Mouse (Mus musculus) megakaryocyte, embryonic 14.5 days (primary cell): ENCODE results near the gene Epor. TPM values are rescaled to one million over a fixed set of nuclear protein-coding genes. Genes with fewer than 3 reads are reported as not detected.

Experiments
- H3K27me3 ChIP-seq: replicated peaks from 2 replicates; pipeline ENCODE3; 2012; ENCODE audit warnings: inconsistent platforms
- H3K36me3 ChIP-seq: replicated peaks from 2 replicates; pipeline ENCODE3; 2012; ENCODE audit warnings: low read length, inconsistent platforms, mixed read lengths
- H3K4me1 ChIP-seq: 2 replicates; pipeline ENCODE4 v1.6.1; 2012; ENCODE audit warnings: inconsistent platforms
- H3K4me3 ChIP-seq: replicated peaks from 2 replicates; pipeline ENCODE3; 2012; ENCODE audit warnings: moderate library complexity, mild to moderate bottlenecking, inconsistent platforms
- H3K9me3 ChIP-seq: 2 replicates; pipeline ENCODE4 v1.6.1; 2012; ENCODE audit warnings: inconsistent platforms
- FLI1 ChIP-seq: IDR thresholded peaks from 2 replicates; pipeline ENCODE4 v1.6.1; 2012; ENCODE audit warnings: low read length, inconsistent platforms, mixed read lengths
- GATA1 ChIP-seq: IDR thresholded peaks from 3 replicates; pipeline ENCODE4 v1.6.1; 2012; ENCODE audit warnings: mixed read lengths, low read length, inconsistent platforms, borderline replicate concordance
- polyA plus RNA-seq: library from polyadenylated mRNA; stranded (reverse); fragments of >175 nt; gene quantifications from 2 replicates; pipeline ENCODE4 v1.2.3, GENCODE M21; 2012; ENCODE audit warnings: low replicate concordance; ENCODE audit not compliant: insufficient read depth

The Epor gene
- polyA plus RNA-seq, 1 experiment: 171 TPM

GRCm38 (mm10) chr9:21943046-21943445, 20.3 kb downstream of the Epor start:
- TF ChIP-seq FLI1 (no peak), GATA1 (no peak)
- Histone ChIP-seq H3K36me3 (no peaks in the 10 kb centered on the region), H3K27me3 (peaks cover 64% of the 10 kb centered on the region), H3K4me3 (no peak overlapping the region), H3K9me3 (peaks cover 13% of the 10 kb centered on the region), H3K4me1 (peaks cover 18% of the 10 kb centered on the region)

DNA sequence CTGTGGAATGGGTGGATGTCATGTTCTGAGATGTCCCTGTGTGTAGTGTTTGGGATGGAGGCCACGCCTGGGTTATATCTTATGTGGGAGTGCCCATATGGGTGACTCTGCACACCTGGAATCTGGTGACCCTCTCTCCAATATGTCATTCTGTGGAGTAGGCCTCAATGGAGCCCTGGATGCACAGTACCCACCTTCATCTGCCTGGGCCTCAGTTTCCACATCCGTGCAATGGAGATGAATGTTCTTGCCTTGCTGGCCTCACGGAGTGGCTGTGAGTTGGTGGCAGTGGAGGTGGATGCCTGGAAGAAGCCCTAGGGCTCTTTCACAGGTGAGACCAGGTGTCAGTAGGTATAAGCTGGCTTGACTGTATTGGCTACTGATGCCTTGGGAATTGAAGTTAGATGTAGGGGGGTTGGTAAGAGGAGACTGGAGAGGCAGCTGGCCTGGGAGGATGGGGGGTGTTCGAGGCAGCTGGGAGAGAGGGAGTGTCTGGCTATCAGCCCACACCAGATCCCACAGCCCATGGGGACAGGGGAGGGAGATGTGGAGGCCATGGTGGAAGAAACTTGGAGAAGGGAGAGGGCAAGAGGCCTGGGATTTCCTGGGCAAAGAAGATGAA, 25.0 kb downstream of the Epor start:
- peaks cover 56% of the 10 kb centered on the region for H3K27me3 ChIP-seq
- peaks cover 3% of the 10 kb centered on the region for H3K9me3 ChIP-seq
- no peak overlapping the region for H3K4me3 ChIP-seq
- peaks cover 22% of the 10 kb centered on the region for H3K4me1 ChIP-seq
- TF ChIP-seq GATA1: no peak
- TF ChIP-seq FLI1: no peak
- H3K36me3 ChIP-seq: no peaks in the 10 kb centered on the region

DNA sequence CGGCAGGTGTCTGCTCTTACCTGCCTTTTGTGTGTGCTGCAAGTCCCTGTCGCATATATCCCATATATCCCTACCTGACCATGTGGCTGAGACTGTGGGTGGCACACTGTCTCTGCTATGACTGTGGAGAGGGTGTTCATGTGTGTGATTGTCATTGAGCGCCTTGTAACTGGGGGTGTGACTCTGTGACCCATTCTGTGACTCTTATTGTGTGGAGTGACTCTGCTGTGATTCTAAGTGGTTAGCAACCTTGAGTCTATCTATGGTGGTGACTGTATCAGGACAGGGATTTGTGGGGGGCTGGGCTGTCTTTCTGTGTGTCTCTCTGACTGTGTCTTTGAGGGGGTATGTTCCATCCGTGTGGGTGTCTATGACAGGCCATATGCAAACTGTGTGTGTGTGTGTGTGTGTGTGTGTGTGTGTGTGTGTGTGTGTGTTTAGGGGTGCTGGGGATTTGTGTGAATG, 25.6 kb downstream of the Epor start:
- Histone ChIP-seq H3K27me3 (peaks cover 60% of the 10 kb centered on the region), H3K36me3 (no peaks in the 10 kb centered on the region), H3K9me3 (no peaks in the 10 kb centered on the region), H3K4me3 (peak overlapping the region; percentile 56), H3K4me1 (peaks cover 22% of the 10 kb centered on the region)
- no peak for TF ChIP-seq FLI1

DNA sequence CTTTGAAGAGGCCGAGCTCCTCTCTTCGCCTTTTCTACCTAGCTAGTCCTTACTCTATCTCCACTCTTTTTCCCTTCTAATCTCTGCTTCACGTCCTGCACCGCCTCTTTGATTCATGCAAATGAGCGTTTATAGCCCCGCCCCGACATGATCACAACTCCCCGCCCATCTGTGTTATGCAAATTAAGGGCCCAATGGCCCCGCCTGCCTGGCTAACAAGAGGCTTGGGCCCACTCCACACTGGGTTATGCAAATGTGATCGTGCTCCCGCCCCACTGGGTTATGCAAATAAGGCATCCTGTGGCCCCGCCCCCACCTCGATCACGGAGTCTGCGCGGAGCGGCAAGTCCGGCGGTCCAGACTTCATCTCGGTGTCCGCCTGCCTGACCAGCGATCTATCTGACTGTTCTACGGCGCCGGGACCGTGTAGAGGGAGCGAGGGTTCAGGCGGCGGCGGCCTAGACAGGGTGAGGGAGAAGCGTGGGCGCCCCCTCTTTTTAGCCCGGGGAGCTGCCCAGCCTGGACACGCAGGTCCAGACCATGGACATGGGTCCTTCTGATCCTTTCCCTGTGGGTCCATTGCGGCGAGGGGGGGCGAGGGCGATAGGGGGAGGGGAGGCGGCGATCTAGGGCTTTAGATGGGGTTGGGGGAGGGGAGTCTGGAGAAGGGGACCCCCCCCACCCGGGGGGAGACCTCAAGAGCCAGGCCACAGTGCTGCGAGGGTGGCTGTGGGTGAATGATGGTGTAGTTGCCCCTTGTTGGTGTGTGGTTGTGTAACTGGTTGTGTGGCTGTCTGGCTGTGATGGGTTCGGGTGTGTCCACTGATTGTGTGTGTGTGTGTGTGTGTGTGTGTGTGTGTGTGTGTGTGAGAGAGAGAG, 26.4 kb downstream of the Epor start, which contains the start of gene Plppr2:
Gene Plppr2 (plus strand): TSS at position 342 of the 879 bp plus-strand sequence.
- peaks cover 63% of the 10 kb centered on the region for H3K27me3 ChIP-seq
- no peak for TF ChIP-seq GATA1
- TF ChIP-seq FLI1: no peak
- H3K4me3 ChIP-seq: peak within 1 kb of the TSS; percentile 91
- H3K36me3 ChIP-seq: no peaks in the 10 kb centered on the region
- no peaks in the 10 kb centered on the region for H3K9me3 ChIP-seq
- H3K4me1 ChIP-seq: peaks cover 22% of the 10 kb centered on the region

GRCm38 (mm10) chr9:21935466-21936131, 27.7 kb downstream of the Epor start:
- TF ChIP-seq GATA1 (no peak), FLI1 (no peak)
- H3K36me3 ChIP-seq: no peaks in the 10 kb centered on the region
- H3K27me3 ChIP-seq: peaks cover 64% of the 10 kb centered on the region
- no peaks in the 10 kb centered on the region for H3K9me3 ChIP-seq
- H3K4me1 ChIP-seq: peaks cover 26% of the 10 kb centered on the region
- no peak overlapping the region for H3K4me3 ChIP-seq

GRCm38 (mm10) chr9:21934021-21934420, 29.3 kb downstream of the Epor start:
- TF ChIP-seq FLI1: no peak
- no peak for TF ChIP-seq GATA1
- H3K4me3 ChIP-seq: no peak overlapping the region
- H3K27me3 ChIP-seq: peaks cover 55% of the 10 kb centered on the region
- no peaks in the 10 kb centered on the region for H3K36me3 ChIP-seq
- H3K4me1 ChIP-seq: peaks cover 26% of the 10 kb centered on the region
- H3K9me3 ChIP-seq: peaks cover 4% of the 10 kb centered on the region; the same call in 1 of the 2 replicates

DNA sequence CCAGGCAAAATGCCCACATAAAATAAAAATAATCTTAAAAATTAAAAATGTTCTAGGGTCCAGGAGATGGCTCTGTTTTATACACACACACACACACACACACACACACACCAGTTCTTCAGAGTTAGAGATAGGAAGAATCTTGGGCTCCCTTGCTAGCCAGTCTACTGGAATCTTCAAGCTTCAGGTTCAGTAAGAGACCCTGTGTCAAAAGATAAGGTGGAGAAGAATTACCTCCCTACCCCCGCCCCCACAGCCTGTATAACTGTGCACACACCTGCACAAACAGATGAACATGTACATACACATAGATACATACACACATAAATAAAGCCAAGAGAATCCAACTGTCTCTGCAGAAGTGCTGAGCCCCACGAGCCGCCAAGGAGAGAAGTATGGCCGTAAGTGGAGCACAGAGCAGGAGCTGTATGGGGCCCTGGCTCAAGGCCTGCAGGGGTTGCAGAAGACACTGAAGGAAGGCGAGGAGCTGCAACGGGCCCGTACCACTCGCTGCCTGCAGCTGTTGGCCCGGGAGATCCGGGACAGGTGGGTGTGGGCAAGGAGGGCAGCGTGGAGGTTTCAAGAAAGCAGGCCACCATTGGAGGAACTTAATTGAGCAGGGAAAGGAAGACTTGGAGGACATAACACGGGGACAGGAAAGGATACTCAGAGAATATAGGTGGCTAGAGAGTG, 30.7 kb downstream of the Epor start:
- H3K9me3 ChIP-seq: peaks cover 4% of the 10 kb centered on the region; the same call in 1 of the 2 replicates
- H3K4me3 ChIP-seq: no peak overlapping the region
- TF ChIP-seq GATA1: no peak
- TF ChIP-seq FLI1: no peak
- H3K36me3 ChIP-seq: no peaks in the 10 kb centered on the region
- H3K4me1 ChIP-seq: peaks cover 19% of the 10 kb centered on the region
- H3K27me3 ChIP-seq: peaks cover 42% of the 10 kb centered on the region

GRCm38 (mm10) chr9:21932006-21932405, 31.3 kb downstream of the Epor start:
- Histone ChIP-seq H3K4me1 (peaks cover 19% of the 10 kb centered on the region), H3K27me3 (peaks cover 40% of the 10 kb centered on the region), H3K4me3 (no peak overlapping the region), H3K36me3 (no peaks in the 10 kb centered on the region), H3K9me3 (peaks cover 4% of the 10 kb centered on the region; the same call in 1 of the 2 replicates)
- TF ChIP-seq GATA1: no peak
- no peak for TF ChIP-seq FLI1

DNA sequence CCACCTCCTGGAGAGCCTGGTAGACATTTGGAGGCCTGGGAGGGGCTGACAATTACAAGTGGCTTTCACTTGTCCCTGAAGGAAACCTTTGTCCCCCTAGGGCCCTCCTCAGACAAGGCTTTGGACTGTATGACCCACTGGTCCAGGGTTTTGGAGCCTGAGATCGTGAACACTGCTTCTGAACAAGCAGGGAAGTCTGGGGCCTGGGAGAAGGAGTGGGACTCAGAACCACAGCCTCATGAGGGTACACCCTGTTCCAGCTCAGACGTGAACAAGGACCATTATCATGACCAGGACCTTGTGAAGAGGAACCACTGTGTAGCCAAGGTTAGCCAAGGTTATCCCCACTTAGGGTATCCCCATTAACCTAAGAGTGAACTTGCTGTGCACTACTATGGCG, 34.1 kb downstream of the Epor start:
- Histone ChIP-seq H3K36me3 (peaks cover 9% of the 10 kb centered on the region), H3K4me3 (no peak overlapping the region), H3K9me3 (peaks cover 4% of the 10 kb centered on the region; the same call in 1 of the 2 replicates), H3K27me3 (peaks cover 29% of the 10 kb centered on the region), H3K4me1 (peaks cover 38% of the 10 kb centered on the region)
- TF ChIP-seq GATA1 (no peak), FLI1 (no peak)
